Mouse (Mus musculus) forebrain, embryonic 12.5 days (tissue): ENCODE measurements at regions not wholly inside any gene's neighbourhood (a gene's known extent, or its start where the extent isn't known, plus 50 kb on each side); places are given as distances from the start of the nearest gene placed in this dataset.

ENCODE experiments used
- ATAC-seq: fragments of 200-750 bp; cut with Nextera tagmentation; 2 replicates; pipeline ENCODE4 v1.8.0; 2017; ENCODE audit warnings: moderate TSS enrichment; ENCODE audit not compliant: low FRiP score
- H3K27ac ChIP-seq: fragments of 300-500 bp; sonication (generic); 2 replicates; pipeline ENCODE4 v1.5.1; 2016; ENCODE audit warnings: mild to moderate bottlenecking
- H3K27me3 ChIP-seq: fragments of 300-500 bp; sonication (generic); 2 replicates; pipeline ENCODE4 v1.6.1; 2016; ENCODE audit warnings: mild to moderate bottlenecking
- H3K36me3 ChIP-seq: fragments of 300-500 bp; sonication (generic); replicated peaks from 2 replicates; pipeline ENCODE4 v1.6.1; 2016; ENCODE audit warnings: mild to moderate bottlenecking
- H3K4me1 ChIP-seq: fragments of 300-500 bp; sonication (generic); 2 replicates; pipeline ENCODE4 v1.6.1; 2016
- H3K4me2 ChIP-seq: fragments of 300-500 bp; sonication (generic); 2 replicates; pipeline ENCODE4 v1.6.1; 2016; ENCODE audit warnings: mild to moderate bottlenecking, moderate library complexity
- H3K4me3 ChIP-seq: fragments of 300-500 bp; sonication (generic); replicated peaks from 2 replicates; pipeline ENCODE4 v1.5.1; 2016; ENCODE audit warnings: mild to moderate bottlenecking
- H3K9ac ChIP-seq: fragments of 300-500 bp; sonication (generic); 2 replicates; pipeline ENCODE4 v1.6.1; 2016; ENCODE audit warnings: mild to moderate bottlenecking
- H3K9me3 ChIP-seq: fragments of 300-500 bp; sonication (generic); 2 replicates; pipeline ENCODE4 v1.6.1; 2016
- WGBS: fragments of 180-500 bp; shearing (Covaris S2); methylation state at CpG from one replicate; pipeline ENCODE4 v1.1.7; 2016; 5-methylcytosine and 5-hydroxymethylcytosine counted together

DNA sequence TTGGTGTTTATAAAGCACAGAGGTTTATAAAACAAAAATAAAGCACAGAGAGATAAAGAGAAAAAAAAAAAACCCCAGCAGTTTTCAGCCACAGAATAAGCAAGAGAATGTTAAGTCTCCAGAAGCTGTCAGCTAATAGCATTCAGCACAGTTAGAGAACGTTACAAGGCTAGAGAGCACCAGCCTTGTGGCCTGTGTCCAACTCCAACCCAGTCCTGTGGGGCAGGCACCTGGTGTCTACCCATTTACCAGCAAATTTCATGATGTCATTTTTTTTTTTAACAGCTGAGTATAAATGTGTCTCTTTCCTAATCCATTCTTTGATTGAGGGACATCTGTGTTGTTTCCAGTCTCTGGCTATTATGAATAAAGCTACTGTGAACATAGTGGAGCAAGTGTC lies 686.7 kb upstream of the 4930444P10Rik start:
- H3K27me3 ChIP-seq: no peaks in the 10 kb centered on the region
- H3K9ac ChIP-seq: no peak overlapping the region
- no peaks in the 10 kb centered on the region for H3K9me3 ChIP-seq
- no peaks in the 10 kb centered on the region for H3K36me3 ChIP-seq
- 57% methylated on average over 1 of the region's 1 CpGs for WGBS
- H3K27ac ChIP-seq: no peak overlapping the region
- no peak overlapping the region for H3K4me3 ChIP-seq
- no peak overlapping the region for H3K4me2 ChIP-seq
- no peak for ATAC-seq
- H3K4me1 ChIP-seq: no peaks in the 10 kb centered on the region

DNA sequence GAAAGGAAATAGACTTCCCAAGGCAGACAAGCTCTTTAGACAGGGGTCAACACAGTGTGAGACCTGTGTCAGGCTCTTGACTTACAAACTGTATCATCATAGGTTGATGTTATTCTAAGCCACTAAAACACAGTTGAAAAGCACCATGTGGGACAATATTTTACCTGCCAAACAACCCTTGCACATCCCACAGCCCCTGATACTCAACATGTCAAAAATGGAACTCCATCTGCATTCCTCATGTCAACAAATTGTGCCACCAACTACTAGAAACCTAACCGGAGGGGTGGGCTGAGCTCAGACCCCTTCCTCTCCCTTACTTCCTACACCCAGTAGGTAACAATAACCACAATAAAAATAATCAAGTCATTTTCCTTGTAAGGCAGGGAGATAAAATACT lies 667.8 kb upstream of the 4930444P10Rik start:
- Histone ChIP-seq H3K27ac (no peak overlapping the region), H3K9me3 (no peaks in the 10 kb centered on the region), H3K4me3 (no peak overlapping the region), H3K4me1 (no peaks in the 10 kb centered on the region), H3K27me3 (no peaks in the 10 kb centered on the region), H3K36me3 (no peaks in the 10 kb centered on the region), H3K4me2 (no peak overlapping the region), H3K9ac (no peak overlapping the region)
- no peak for ATAC-seq
- WGBS: 93% methylated on average over 1 of the region's 1 CpGs
